Mouse (Mus musculus): ENCODE measurements around the gene Myt1l. TPM values are rescaled to one million over a fixed set of nuclear protein-coding genes. Genes with fewer than 3 reads are reported as not detected.

Myt1l gene
- total RNA-seq, 2 experiments from 2014 or later: 0.50 to 0.68 TPM

GRCm38 (mm10) chr12:29569311-29569710, 41.1 kb downstream of the Myt1l start:
- no peak for DNase-seq

DNA sequence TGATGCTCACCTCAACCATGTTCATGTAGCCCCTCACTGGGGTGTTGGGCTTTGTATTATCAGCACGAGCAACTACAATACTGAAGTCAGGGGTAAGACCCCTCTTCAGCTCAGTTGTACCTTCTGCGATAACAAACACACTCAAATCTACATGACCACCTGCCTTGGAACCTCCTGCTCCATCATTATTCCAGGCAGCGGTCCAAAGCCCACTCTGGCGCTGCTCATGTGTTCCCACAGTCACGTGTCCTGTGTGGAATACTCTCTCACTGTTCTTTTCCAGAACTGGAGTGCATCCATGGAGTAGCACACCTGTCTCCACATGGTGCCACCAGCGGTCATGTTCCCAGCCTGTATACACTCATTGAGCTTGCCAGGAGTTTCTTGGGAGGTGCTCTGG, 42.2 kb downstream of the Myt1l start:
- no peak for DNase-seq

GRCm38 (mm10) chr12:29571613-29572012, 43.4 kb downstream of the Myt1l start:
- no peak for DNase-seq

DNA sequence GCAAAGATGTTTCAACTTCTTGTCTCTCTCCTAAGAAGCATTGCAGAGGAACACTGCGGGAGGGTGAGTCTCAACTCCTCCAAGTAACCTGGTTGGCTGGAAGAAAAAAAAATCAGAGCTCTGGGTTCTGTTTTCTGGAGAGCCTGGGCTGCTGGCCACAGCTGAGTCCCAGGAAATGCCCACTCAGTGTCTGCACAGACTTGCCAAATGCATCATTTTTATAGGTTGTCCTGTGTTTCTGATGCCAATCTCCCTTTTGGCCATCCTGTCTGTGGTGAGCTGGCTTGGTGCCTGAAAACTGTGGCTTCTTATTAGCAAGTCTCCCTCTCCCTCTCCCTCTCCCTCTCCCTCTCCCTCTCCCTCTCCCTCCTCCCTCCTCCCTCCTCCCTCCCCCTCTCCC, 65.6 kb downstream of the Myt1l start:
- no peak for DNase-seq

- no peak for DNase-seq
These were observed 71.7 kb downstream of the Myt1l start for GRCm38 (mm10) chr12:29599916-29600315.

DNA sequence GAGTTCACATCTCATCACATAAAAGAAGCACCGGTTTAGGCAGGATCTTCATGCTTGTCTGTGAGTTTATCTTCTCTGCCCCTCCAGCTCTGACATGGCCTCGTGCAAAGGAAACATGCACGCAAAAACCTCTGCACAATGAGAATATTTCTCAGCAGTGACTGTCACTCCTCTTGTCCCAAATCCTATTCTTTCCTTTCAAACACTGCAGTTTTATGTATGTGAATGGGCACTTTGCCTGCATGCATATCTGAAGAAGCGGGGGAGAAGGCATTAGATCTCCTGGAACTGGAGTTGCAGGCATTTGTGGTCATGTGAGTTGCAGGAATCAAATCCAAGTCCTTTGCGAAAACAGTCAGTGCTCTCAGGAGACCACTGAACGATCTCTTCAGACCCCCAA, 73.0 kb downstream of the Myt1l start:
- DNase-seq: no peak

DNA sequence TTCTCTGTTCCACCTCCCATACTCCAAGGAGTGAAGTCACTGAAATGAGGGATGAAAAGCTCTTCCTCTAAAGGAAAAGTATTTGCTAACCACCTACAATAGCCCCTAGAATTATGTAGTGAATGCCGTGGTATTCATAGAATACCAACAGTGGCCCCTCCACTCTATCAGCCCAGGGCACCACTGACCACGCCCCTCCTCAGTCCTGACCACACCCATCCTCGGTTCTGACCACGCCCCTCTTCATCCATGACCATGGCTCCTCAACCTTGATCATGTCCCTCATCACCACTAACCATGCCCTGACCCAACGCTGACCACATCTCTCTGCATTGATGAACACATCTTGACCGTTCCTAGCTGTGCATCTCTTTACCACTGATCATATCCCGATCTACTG, 76.5 kb downstream of the Myt1l start:
- DNase-seq: no peak

- no peak for DNase-seq
These were observed 76.9 kb downstream of the Myt1l start for GRCm38 (mm10) chr12:29605124-29605523.

DNA sequence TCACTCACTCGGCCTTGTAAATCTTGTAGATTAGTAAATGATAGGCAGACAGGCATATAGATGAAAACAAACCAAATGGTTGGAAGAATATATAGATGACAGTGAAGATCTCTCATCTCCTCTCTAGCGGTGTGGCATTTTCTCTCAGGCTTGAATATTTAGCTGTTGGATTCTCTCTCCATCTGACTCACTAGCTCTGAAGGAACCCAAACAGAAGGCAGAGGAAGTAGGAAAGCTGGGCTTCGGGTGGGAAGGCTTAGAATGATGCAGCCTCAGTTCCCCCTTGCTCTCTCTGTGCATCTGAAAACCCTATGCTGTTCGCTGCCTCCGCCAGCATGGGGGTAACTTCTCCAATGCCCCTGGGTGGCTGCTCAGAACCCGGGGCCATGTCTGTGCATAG, 78.0 kb downstream of the Myt1l start:
- no peak for DNase-seq

DNA sequence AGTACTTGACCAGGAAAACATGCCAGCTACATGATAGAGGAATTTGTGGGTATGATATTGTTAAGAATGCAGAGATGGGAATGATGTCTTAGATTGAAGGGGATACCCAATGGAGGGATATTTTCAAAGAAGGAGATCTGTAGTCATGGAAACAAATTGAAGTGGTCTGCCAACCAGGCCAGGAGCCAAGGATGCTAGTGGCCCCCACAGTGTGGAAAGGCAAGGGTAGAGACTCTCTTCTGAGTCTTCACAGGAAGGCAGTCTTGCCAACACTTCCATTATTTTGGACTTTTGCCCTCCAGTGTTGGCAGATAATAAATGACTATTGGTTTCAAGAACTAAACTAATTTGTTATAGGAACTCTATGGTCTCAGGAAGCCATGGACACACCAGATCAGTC, 89.6 kb downstream of the Myt1l start:
- no peak for DNase-seq

GRCm38 (mm10) chr12:29621530-29621929, 93.3 kb downstream of the Myt1l start:
- DNase-seq: no peak

- DNase-seq: no peak
These were observed 100.0 kb downstream of the Myt1l start for GRCm38 (mm10) chr12:29627956-29628750.

DNA sequence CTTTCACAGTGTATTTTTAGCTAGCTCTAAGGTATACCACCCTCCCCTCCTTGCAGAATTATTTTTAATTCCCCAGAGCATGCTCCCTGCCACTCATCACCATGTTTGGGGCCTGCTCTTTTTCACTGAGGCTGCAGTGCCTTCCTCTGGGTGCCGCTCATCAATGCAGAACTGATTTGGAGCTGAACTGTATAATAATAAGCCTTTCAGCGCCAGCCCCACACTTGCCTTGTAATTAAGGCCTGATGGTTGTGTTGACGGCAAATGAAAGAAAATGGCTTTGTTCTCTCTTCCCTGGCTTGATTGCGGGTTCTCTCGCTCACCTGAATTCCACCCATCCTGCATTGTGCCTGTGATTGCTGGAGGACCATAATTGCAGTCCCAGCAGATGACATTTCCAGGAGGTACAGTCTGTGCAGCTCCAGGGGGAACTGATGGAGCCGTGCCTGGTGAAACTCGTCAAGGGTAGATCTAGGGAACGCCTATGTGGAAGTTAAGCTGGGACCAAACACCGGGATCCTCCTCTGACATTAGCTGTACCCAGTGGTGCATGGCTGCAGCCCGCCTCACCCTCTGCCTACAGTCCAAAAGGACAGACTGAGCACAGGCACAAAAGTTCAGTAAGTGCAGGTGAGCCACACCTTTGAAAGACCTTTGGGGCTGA, 101.8 kb downstream of the Myt1l start:
- no peak for DNase-seq

- no peak for DNase-seq
These were observed 106.3 kb downstream of the Myt1l start for GRCm38 (mm10) chr12:29634509-29634908.

GRCm38 (mm10) chr12:29639543-29640196, 111.5 kb downstream of the Myt1l start:
- no peak for DNase-seq

- no peak for DNase-seq
These were observed 112.0 kb downstream of the Myt1l start for GRCm38 (mm10) chr12:29640201-29640600.

- DNase-seq: no peak
These were observed 114.7 kb downstream of the Myt1l start for GRCm38 (mm10) chr12:29642915-29643314.

- DNase-seq: no peak
These were observed 115.9 kb downstream of the Myt1l start for GRCm38 (mm10) chr12:29644091-29644490.

- no peak for DNase-seq
These were observed 116.5 kb downstream of the Myt1l start for GRCm38 (mm10) chr12:29644721-29645120.

DNA sequence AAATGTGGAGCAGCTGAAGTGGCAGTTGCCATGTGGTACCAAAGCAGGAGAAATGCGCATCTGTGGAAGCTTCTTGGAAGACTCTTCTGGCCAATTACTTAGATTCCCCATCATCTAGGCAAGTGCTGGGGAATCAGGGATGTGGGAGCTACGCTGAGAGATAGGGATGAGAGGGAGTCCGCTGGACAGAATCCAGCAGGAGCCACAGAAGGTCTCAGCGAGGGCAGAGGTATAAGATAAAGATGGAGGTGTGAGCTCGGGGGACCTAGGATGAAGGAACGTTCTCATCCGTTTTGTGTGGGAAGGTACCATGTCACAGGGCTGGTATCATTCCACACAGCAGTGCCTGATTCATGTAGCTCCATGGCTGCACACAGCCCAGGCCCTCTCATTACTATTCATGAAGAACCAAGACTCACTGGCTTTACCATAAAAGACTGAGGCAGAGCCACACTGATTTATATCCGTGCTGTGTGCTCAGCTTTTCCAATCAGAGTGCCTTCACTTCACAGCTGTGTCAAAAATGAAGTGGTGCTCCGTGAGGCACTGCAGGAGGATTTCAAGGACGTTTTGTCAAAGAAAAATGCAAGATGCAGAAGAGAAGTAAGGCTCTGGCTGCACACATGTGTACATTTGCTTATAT, 121.4 kb downstream of the Myt1l start:
- no peak for DNase-seq

- DNase-seq: no peak
These were observed 124.3 kb downstream of the Myt1l start for GRCm38 (mm10) chr12:29652516-29652915.

DNA sequence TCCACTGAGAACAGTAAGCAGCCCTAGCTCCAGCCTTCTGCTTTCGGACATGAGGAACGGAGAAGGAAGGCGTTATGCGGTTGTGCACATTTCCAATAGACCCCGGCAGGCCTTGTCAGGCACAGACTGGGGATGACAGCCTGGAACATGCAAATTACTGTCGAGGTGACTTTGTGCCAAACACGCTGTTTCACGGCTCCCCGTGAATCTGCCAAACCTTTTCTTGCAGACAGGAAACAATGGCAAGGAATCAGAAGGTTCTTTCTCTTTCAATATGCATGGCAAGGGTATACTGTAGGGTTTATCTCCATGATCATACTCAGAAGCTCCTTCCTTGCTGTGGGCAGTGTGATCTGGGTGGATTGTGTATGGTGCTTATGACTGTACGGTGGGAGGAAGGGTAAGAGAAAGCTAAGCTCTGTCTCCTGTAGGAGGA, 127.0 kb downstream of the Myt1l start:
- no peak for DNase-seq

- DNase-seq: no peak
These were observed 127.5 kb downstream of the Myt1l start for GRCm38 (mm10) chr12:29655673-29656072.

Data from gastrocnemius, postnatal 10 days (tissue).